Mouse (Mus musculus) retina, embryonic 14.5 days (tissue): Measurements from ENCODE around the gene Ppp1ca.

Experiments
- DNase-seq: peaks from one replicate; pipeline ENCODE4 v3.0.0-alpha.2; 2015; ENCODE audit warnings: low spot score

Gene Ppp1ca

GRCm38 (mm10) chr19:4155223-4156072, 36.4 kb upstream of the Ppp1ca start:
- no peak for DNase-seq

GRCm38 (mm10) chr19:4156073-4156579, 35.7 kb upstream of the Ppp1ca start:
- DNase-seq, result no peak

DNA sequence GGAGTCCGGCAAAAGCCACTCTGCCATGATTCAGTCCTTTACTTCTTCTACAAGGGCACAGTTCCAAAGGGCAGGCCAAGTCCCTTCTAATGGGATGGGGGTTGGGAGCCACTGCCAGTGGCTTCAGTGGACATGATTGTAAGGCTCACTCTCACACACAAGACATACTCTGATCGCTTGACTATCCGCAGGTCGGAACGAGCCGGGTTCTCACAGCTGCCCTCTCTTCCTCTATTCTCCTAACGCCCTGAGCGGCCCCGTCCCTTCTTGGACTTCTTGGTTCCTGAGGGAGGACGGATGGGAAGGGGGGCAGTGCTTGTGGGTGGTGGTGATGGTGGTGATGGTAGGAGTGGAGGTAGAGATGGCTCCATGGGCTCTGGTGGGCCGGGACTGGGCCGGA, 35.1 kb upstream of the Ppp1ca start:
- no peak for DNase-seq

DNA sequence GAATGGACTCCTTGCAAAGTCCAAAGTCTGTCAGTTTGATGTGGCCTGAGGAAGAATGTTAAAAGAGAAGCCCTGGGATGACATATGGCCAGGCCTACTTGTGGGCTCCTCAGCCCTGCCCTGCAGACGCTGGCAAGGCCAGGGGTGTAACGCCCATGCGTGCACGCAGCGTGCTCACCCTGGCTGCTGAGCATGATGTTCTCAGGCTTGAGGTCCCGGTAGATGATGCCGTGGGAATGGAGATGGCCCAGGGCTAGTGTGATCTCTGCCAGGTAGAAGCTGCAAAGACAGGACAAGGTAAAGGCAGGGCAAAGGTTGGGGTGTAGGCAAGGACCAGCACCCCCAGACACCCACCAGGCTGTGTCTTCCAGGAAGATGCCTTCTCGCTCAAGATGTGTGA, 32.8 kb upstream of the Ppp1ca start:
- no peak for DNase-seq

GRCm38 (mm10) chr19:4162646-4163542, 29.0 kb upstream of the Ppp1ca start, which contains the start of gene Rps6kb2:
Gene Rps6kb2, minus strand, starts transcription at chr19:4163354.
- peak; percentile 99 for DNase-seq

DNA sequence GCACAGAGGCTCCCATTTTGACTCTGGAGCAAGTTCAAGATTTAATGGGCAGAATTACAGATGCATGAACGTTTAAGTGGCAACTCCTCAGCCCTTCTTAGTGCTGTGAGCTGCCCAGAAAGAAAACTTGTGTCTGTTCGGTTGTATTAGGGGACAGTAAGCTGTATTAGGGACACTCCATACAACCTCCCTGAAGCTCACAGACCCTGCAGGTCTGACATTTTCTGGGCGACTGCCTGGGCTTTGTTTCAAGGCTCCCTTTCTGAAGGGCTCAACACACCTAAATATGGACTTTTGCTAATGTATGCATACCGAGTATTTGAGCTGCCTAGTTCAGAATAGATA, 28.4 kb upstream of the Ppp1ca start:
- no peak for DNase-seq

GRCm38 (mm10) chr19:4164100-4164499, 27.8 kb upstream of the Ppp1ca start:
- DNase-seq, result no peak

DNA sequence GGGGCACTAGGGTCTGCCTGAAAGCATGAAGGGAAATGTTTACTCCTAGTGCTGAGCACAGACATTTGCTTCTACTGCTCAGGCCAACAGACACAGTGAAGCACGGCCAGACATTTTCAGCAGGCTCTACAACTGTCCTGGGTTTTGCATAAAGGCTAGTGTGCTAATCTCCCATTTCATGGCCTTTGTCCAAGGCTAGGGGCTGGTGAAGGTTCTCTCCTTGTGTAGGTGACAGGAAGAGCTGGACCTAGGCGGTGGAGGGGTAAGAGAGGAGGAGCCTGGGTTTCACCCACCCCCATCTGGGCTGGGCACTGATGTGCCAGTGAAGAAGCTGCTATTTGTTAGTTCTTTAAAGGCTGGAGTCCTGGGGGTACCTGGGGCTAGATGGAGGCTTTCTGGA, 27.1 kb upstream of the Ppp1ca start:
- DNase-seq, result no peak

- DNase-seq, result no peak
These were observed 25.0 kb upstream of the Ppp1ca start for GRCm38 (mm10) chr19:4166678-4167476.

DNA sequence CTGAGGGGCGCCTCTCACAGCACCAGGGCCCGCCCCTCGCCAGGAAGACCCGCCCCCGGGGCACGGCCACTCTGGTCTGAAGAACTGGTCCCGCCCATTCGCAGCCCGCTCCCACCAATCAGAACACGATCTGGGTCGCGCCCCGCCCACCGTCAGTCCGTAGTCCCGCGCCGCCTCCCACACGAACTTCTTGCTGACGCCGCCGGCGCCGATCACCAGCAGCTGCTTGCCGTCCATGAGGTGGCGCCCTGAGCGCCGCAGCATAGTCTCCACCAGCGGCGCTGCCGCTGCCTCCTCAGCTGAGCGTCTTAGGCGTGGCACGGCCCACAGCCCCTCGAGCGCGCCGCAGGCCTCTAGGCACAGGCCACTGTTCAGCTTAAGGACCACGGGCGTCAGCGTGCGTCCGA, 22.5 kb upstream of the Ppp1ca start:
- DNase-seq, result peak; percentile 100

DNA sequence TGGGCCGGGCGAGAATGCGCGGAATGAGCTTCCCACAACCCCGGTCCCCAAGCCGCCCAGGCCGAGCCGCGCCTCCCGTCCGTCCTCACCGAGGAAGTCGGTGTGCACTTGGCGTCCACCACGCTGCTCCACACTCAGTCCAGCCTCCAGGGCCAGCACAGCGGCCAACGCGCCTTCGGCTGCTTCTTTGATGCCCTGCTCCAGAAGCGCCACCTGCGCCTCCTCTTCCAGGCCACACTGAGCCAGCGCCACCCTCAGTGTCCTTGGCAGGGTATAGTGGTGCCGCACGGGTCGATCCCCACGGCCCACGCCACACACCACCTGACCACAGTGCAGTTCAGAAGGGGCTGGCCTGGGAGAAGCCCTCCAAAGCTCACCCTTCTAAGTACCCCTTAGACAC, 22.1 kb upstream of the Ppp1ca start:
- no peak for DNase-seq

DNA sequence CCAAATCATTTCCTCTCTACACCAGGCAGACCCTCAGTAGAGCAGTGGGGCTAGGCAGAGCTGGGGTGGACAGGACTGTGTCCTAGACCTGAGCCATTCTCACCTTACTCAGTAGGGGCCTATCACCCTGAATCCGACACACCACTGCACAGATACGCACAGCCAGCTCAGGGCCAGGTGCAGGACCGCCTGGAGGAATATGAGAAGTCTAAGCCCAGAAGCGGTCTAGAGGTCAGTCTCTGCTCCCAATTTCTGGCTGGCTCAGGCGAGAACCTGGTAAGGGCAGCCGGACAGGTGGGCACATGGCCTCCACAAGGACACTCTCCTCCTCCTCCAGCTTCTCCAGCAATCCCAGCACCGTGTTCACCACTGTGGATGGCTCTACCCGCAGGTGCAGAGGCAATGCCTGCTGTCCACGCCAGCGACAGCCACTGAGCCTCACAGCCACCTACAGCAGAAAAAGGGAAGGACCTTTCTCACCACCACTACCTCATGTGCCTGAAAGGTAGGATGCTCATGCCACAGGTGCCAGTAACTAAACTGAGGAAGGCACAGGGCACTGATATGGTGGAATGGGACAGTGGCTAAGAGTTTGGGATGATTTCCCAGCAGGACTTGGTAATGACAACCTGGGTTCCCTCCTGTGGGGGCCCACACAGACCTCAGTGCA, 21.0 kb upstream of the Ppp1ca start:
- DNase-seq, result no peak

- DNase-seq, result no peak
These were observed 20.2 kb upstream of the Ppp1ca start for GRCm38 (mm10) chr19:4171393-4172290.

DNA sequence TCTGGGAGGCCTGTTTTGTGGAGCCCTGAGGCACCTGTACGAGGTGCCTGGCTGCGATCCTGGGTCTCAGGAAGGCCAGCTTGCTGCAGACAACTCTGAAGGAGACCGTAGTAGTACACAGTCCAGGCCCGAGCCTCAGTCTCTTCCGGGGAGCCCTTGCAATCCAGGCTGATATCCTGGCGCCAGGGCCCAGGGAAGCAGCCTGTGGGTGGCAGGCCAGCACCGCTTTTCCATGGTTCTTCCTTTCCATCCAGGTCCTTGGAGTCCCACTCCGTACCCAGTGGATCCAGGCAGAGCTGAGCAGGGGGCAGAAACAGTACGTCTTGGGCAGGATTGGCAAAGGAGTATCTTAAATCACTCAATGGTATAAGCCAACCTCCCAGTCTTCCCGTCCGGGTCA, 18.9 kb upstream of the Ppp1ca start:
- DNase-seq, result no peak

DNA sequence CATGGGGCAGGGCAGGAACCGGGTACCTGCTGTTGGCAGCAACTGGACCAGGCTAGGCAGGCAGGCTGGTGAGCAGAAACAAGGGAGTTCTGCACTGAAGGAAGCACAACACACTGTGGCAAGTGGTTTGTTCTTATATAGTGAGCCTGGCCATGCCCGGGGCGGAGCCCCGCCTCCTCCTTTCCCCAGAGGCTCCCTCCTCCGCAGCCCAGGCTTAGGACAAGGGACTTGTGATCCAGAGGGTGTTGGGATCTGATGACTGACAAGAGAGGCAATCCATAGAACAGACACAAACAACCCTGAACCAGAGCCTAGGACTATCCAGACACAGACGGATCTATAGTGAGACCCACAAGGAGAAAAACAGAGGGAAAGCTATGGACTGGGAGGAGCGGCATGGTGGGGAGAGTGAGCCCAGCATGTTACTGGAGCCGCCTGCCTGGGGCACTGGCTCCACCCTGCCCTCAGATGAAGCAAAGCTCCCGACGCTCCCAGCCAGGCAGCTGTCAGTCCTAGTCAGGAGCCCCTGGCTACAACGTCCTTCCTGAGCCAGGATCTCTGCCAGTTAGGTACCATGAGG, 16.4 kb upstream of the Ppp1ca start, which contains the start of gene Carns1:
TSS of gene Carns1 (minus strand) at position 112 of the 580 bp plus-strand sequence.
- peak; percentile 60 for DNase-seq

- no peak for DNase-seq
These were observed 11.5 kb upstream of the Ppp1ca start for GRCm38 (mm10) chr19:4180411-4180810.

- DNase-seq, result no peak
These were observed 10.0 kb upstream of the Ppp1ca start for GRCm38 (mm10) chr19:4181892-4182291.

- DNase-seq, result no peak
These were observed 8.2 kb upstream of the Ppp1ca start for GRCm38 (mm10) chr19:4183689-4184088.

- DNase-seq, result no peak
These were observed 6.6 kb upstream of the Ppp1ca start for GRCm38 (mm10) chr19:4184976-4185975.
